Mouse (Mus musculus) lung, postnatal 0 days (tissue): Measurements from ENCODE around the gene P3h2.

Experiments
- CTCF ChIP-seq: IDR thresholded peaks from 2 replicates; pipeline ENCODE4 v1.5.1; 2016; ENCODE audit warnings: antibody characterized with exemption, mild to moderate bottlenecking
- EP300 ChIP-seq: IDR thresholded peaks from 2 replicates; pipeline ENCODE4 v1.6.1; 2016; ENCODE audit warnings: antibody characterized with exemption, mild to moderate bottlenecking, control low read depth

DNA sequence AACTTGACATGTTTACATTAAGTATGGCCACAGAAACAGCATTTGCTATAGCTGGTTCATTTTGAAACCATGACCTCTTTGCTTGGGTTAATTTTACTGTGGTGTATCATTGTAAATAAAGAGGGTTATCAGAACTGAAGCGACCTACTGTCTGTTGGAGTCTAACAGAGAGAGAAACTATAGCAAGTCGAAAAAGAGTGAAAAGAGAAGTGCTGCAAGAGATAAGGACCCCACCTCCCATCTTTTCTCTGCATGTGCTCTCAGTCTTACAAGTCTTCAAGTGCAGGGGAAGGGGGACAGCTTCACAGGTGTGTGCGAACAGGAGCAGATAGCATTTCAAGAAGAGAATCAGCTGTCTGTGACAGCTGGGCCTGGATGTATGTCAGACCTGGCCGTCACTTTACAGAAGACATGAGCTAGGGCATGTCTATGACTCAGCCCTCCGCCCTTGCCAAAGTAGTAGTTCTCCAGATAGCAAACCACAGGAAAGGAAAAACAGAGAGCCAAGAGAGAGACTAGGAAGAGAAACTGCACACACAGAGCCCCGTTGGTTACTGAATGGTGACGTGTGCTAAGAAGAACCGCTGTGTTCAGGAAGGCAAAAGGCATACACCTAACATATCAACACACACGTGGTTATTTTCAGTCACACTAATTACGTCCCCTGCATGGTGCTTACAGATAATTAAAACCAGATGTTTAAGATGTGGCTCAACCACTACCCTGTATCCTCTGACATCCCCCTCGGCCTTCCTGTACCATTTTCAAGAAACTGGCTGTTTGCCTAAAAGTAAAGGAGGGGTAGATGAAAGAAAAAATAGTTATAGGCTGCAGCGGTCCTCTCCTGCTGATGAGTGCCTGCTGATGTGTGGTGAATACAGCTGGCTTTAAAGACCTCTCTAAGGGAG is 64.3 kb downstream of the P3h2 start:
- TF ChIP-seq CTCF (no peak), EP300 (no peak)
